Mouse (Mus musculus): ENCODE results near the gene Eapp.

GRCm38 (mm10) chr12:54697003-54697597 lies 1.4 kb upstream of the Eapp start:
- TF ChIP-seq CTCF (IDR thresholded peaks at IDR 0.05; ENCODE audit: low read depth) (peak; percentile 45), EP300 (optimal IDR thresholded peaks at IDR 0.05) (no peak)

Data from stomach, postnatal 0 days (tissue).